Mouse (Mus musculus): Measurements from ENCODE around the gene Prom2. TPM values are rescaled to one million over a fixed set of nuclear protein-coding genes. Genes with fewer than 3 reads are reported as not detected.

The Prom2 gene
- polyA plus RNA-seq, 1 experiment, result 15.6 TPM

DNA sequence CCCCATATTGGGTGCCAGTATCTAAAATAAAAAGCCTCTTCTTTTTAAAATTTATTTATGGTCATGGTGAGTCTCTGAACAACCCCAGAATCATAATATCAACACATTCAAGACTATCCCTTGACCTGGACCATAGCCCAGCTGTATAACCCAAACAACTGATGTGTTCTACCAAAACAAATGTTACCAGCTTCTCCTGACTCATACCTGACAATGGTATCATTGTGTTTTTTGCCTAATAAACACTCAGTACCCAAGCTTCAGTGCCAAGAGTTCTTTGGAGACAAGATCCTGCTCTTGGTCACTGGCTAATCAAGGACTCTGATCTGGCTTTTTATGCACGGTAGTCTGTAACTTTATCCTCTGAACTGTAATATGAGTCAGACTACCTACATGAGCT, 32.1 kb upstream of the Prom2 start:
- TF ChIP-seq POLR2A (IDR thresholded peaks at IDR 0.05; ENCODE audit: low read depth, low read length) (no peak), CTCF (conservative IDR thresholded peaks at IDR 0.05; ENCODE audit: insufficient read depth, insufficient read length, low read depth, low read length) (no peak)
- H3K27me3 ChIP-seq (replicated peaks; ENCODE audit: control insufficient read depth, insufficient read depth, low read length), result no peaks in the 10 kb centered on the region
- DNase-seq, result no peak
- no peak overlapping the region for H3K27ac ChIP-seq (ENCODE audit: insufficient read depth, low read depth, low read length)
- 21% methylated on average over 1 of the region's 1 CpGs for WGBS
- H3K4me1 ChIP-seq (ENCODE audit: control insufficient read depth, insufficient read depth, low read length), result no peaks in the 10 kb centered on the region
- H3K36me3 ChIP-seq (ENCODE audit: control insufficient read depth, insufficient read depth, low read length), result no peaks in the 10 kb centered on the region
- H3K4me3 ChIP-seq (ENCODE audit: insufficient read depth, low read depth, low read length), result no peak overlapping the region

- no peak overlapping the region for H3K4me3 ChIP-seq (ENCODE audit: insufficient read depth, low read depth, low read length)
- H3K27me3 ChIP-seq (replicated peaks; ENCODE audit: control insufficient read depth, insufficient read depth, low read length), result no peaks in the 10 kb centered on the region
- peak; percentile 87 for TF ChIP-seq CTCF (conservative IDR thresholded peaks at IDR 0.05; ENCODE audit: insufficient read depth, insufficient read length, low read depth, low read length)
- no peak for TF ChIP-seq POLR2A (IDR thresholded peaks at IDR 0.05; ENCODE audit: low read depth, low read length)
- 15% methylated on average over 18 of the region's 18 CpGs for WGBS
- no peaks in the 10 kb centered on the region for H3K36me3 ChIP-seq (ENCODE audit: control insufficient read depth, insufficient read depth, low read length)
- no peak overlapping the region for H3K27ac ChIP-seq (ENCODE audit: insufficient read depth, low read depth, low read length)
- no peaks in the 10 kb centered on the region for H3K4me1 ChIP-seq (ENCODE audit: control insufficient read depth, insufficient read depth, low read length)
- peak; percentile 79 for DNase-seq
These were observed 18.1 kb upstream of the Prom2 start for GRCm38 (mm10) chr2:127559070-127559966.

DNA sequence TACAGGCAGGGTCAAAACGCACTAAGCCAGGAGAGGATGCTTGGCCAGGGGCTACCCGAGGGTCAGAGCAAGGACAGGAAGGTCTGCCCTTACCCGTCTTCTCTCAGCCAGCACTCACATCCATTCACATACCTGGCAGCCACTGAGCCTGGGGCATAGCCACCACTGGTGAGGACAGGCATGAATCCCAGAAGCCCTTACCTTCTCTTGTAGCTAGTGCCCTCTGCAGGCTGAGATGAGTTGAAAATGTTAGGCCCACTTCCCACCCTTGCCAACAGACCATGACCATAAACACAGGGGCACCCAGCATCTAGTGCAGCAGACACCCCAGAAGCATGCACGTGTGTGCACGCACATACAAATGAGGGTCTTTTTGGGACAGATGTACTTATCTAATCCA, 9.8 kb upstream of the Prom2 start:
- TF ChIP-seq CTCF (conservative IDR thresholded peaks at IDR 0.05; ENCODE audit: insufficient read depth, insufficient read length, low read depth, low read length) (no peak; the same call in 1 of the 2 replicates), POLR2A (IDR thresholded peaks at IDR 0.05; ENCODE audit: low read depth, low read length) (no peak)
- WGBS, result 47% methylated on average over 5 of the region's 5 CpGs

GRCm38 (mm10) chr2:127550446-127550845, 9.2 kb upstream of the Prom2 start:
- Histone ChIP-seq H3K4me1 (ENCODE audit: control insufficient read depth, insufficient read depth, low read length) (no peaks in the 10 kb centered on the region), H3K27me3 (replicated peaks; ENCODE audit: control insufficient read depth, insufficient read depth, low read length) (no peaks in the 10 kb centered on the region), H3K27ac (ENCODE audit: insufficient read depth, low read depth, low read length) (no peak overlapping the region), H3K4me3 (ENCODE audit: insufficient read depth, low read depth, low read length) (no peak overlapping the region), H3K36me3 (ENCODE audit: control insufficient read depth, insufficient read depth, low read length) (no peaks in the 10 kb centered on the region)
- no peak for DNase-seq
- TF ChIP-seq CTCF (conservative IDR thresholded peaks at IDR 0.05; ENCODE audit: insufficient read depth, insufficient read length, low read depth, low read length), result no peak
- TF ChIP-seq POLR2A (IDR thresholded peaks at IDR 0.05; ENCODE audit: low read depth, low read length), result no peak
- 77% methylated on average over 1 of the region's 1 CpGs for WGBS

More for the DNA sequence above, 9.8 kb upstream of the Prom2 start:
- Histone ChIP-seq H3K36me3 (ENCODE audit: control insufficient read depth, insufficient read depth, low read length) (no peaks in the 10 kb centered on the region), H3K27ac (ENCODE audit: insufficient read depth, low read depth, low read length) (no peak overlapping the region), H3K27me3 (replicated peaks; ENCODE audit: control insufficient read depth, insufficient read depth, low read length) (no peaks in the 10 kb centered on the region), H3K4me3 (ENCODE audit: insufficient read depth, low read depth, low read length) (no peak overlapping the region), H3K4me1 (ENCODE audit: control insufficient read depth, insufficient read depth, low read length) (no peaks in the 10 kb centered on the region)
- peak; percentile 38 for DNase-seq

- DNase-seq, result no peak
- Histone ChIP-seq H3K27me3 (replicated peaks; ENCODE audit: control insufficient read depth, insufficient read depth, low read length) (no peaks in the 10 kb centered on the region), H3K36me3 (ENCODE audit: control insufficient read depth, insufficient read depth, low read length) (no peaks in the 10 kb centered on the region), H3K4me3 (ENCODE audit: insufficient read depth, low read depth, low read length) (no peak overlapping the region), H3K4me1 (ENCODE audit: control insufficient read depth, insufficient read depth, low read length) (no peaks in the 10 kb centered on the region), H3K27ac (ENCODE audit: insufficient read depth, low read depth, low read length) (no peak overlapping the region)
- TF ChIP-seq CTCF (conservative IDR thresholded peaks at IDR 0.05; ENCODE audit: insufficient read depth, insufficient read length, low read depth, low read length), result no peak
- TF ChIP-seq POLR2A (IDR thresholded peaks at IDR 0.05; ENCODE audit: low read depth, low read length), result no peak
These were observed 8.4 kb upstream of the Prom2 start for GRCm38 (mm10) chr2:127549711-127550110.

DNA sequence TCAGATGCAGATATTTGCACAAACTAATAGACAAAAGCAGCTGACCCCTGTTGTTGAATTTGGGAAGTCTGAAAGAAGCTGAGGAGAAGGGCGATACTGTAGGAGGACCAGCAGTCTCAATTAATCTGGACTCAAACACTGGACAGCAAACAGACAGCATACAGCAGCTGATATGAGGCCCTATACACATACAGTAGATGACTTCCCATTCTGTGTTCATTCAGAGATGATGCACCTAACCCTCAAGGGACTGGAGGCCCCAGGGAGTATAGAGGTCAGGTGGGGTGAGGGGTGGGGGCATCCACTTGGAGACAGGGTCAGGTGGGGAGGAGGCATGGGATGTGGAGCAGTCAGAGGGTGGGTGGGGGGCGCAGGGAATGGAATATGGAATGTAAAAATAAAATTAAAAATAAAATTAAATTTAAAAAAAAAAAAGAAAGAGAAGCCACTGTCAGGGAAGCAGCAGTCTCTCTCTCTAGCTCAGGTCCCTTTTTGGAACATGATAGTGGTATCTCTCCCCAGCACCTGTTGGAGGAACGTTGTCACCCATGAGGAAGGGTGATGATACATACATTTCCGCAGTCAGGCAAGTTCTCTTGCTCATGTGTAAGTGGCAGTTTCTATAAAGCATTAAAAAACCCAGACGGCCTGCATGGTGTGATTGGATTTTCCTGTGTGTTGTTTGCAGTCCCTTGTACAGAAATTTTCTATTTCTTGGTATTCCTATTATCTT, 7.2 kb upstream of the Prom2 start:
- no peaks in the 10 kb centered on the region for H3K4me1 ChIP-seq (ENCODE audit: control insufficient read depth, insufficient read depth, low read length)
- no peak for DNase-seq
- TF ChIP-seq CTCF (conservative IDR thresholded peaks at IDR 0.05; ENCODE audit: insufficient read depth, insufficient read length, low read depth, low read length), result no peak
- TF ChIP-seq POLR2A (IDR thresholded peaks at IDR 0.05; ENCODE audit: low read depth, low read length), result no peak
- H3K36me3 ChIP-seq (ENCODE audit: control insufficient read depth, insufficient read depth, low read length), result no peaks in the 10 kb centered on the region
- no peaks in the 10 kb centered on the region for H3K27me3 ChIP-seq (replicated peaks; ENCODE audit: control insufficient read depth, insufficient read depth, low read length)
- no peak overlapping the region for H3K27ac ChIP-seq (ENCODE audit: insufficient read depth, low read depth, low read length)
- H3K4me3 ChIP-seq (ENCODE audit: insufficient read depth, low read depth, low read length), result no peak overlapping the region
- 80% methylated on average over 5 of the region's 5 CpGs for WGBS

- 91% methylated on average over 2 of the region's 2 CpGs for WGBS
- Histone ChIP-seq H3K27me3 (replicated peaks; ENCODE audit: control insufficient read depth, insufficient read depth, low read length) (no peaks in the 10 kb centered on the region), H3K27ac (ENCODE audit: insufficient read depth, low read depth, low read length) (peak overlapping the region; percentile 24; the same call in 1 of the 2 replicates), H3K36me3 (ENCODE audit: control insufficient read depth, insufficient read depth, low read length) (no peaks in the 10 kb centered on the region), H3K4me1 (ENCODE audit: control insufficient read depth, insufficient read depth, low read length) (no peaks in the 10 kb centered on the region), H3K4me3 (ENCODE audit: insufficient read depth, low read depth, low read length) (no peak overlapping the region)
- DNase-seq, result no peak
- no peak for TF ChIP-seq CTCF (conservative IDR thresholded peaks at IDR 0.05; ENCODE audit: insufficient read depth, insufficient read length, low read depth, low read length)
- TF ChIP-seq POLR2A (IDR thresholded peaks at IDR 0.05; ENCODE audit: low read depth, low read length), result no peak
These were observed 430 bp upstream of the Prom2 start for GRCm38 (mm10) chr2:127541697-127542096.
